Mouse (Mus musculus) layer of hippocampus, adult 8-10 months (tissue): ENCODE data around the gene Ltbp2. TPM values are rescaled to one million over a fixed set of nuclear protein-coding genes. Genes with fewer than 3 reads are reported as not detected.
A peak's percentile ranks its signal among the peaks of the same experiment; 100 is the strongest.

Source experiments
- DNase-seq, 2 experiments: peaks; one replicate each; pipeline ENCODE4 v3.0.0; 2022; ENCODE audit warnings: low spot score in 2 of 2
- total RNA-seq, 4 experiments: library from RNA; stranded (reverse); gene quantifications; 2 replicates each; pipeline ENCODE4 v1.2.4; 2022

The Ltbp2 gene
- total RNA-seq, 4 experiments from 2014 or later = 0.20 to 0.33 (median 0.25) TPM; not detected in 1

- DNase-seq = no peak
These were observed 112.6 kb downstream of the Ltbp2 start for GRCm38 (mm10) chr12:84763577-84764218.

- DNase-seq = no peak
These were observed 113.8 kb downstream of the Ltbp2 start for GRCm38 (mm10) chr12:84762532-84762931.

- no peak for DNase-seq
These were observed 117.3 kb downstream of the Ltbp2 start for GRCm38 (mm10) chr12:84759063-84759462.

GRCm38 (mm10) chr12:84756016-84756415 is 120.3 kb downstream of the Ltbp2 start:
- DNase-seq = peak in 1 of 2 experiments; percentile 27

GRCm38 (mm10) chr12:84755008-84755695 is 121.2 kb downstream of the Ltbp2 start:
- DNase-seq = peak in 1 of 2 experiments; percentile 37

GRCm38 (mm10) chr12:84752131-84752977 is 124.0 kb downstream of the Ltbp2 start:
- DNase-seq = peak in 1 of 2 experiments; percentile 52

- DNase-seq = no peak
These were observed 125.7 kb downstream of the Ltbp2 start for GRCm38 (mm10) chr12:84750661-84751060.

- DNase-seq = no peak
These were observed 128.2 kb downstream of the Ltbp2 start for GRCm38 (mm10) chr12:84748134-84748533.

- DNase-seq = no peak
These were observed 130.6 kb downstream of the Ltbp2 start for GRCm38 (mm10) chr12:84745700-84746099.

GRCm38 (mm10) chr12:84743496-84743895 is 132.8 kb downstream of the Ltbp2 start:
- no peak for DNase-seq

GRCm38 (mm10) chr12:84733366-84733765 is 143.0 kb downstream of the Ltbp2 start:
- no peak for DNase-seq

Other genes starting within 250 kb of the Ltbp2 start
- gene Vrtn, start 235.5 kb downstream of the Ltbp2 start, total RNA-seq = not detected
- 1 to 10 TPM; 5.9 to 8.0 (median 7.5) TPM for gene Syndig1l, start 177.7 kb downstream of the Ltbp2 start, total RNA-seq
- 10 to 100 TPM; 26.0 to 80.4 (median 46.4) TPM for gene Npc2, start 103.4 kb downstream of the Ltbp2 start, total RNA-seq
- gene Isca2, start 103.3 kb downstream of the Ltbp2 start, total RNA-seq = 10 to 100 TPM; 52.3 to 58.0 (median 57.2) TPM
- gene Fcf1, start 94.4 kb upstream of the Ltbp2 start, total RNA-seq = 10 to 100 TPM; 31.8 to 42.2 (median 38.9) TPM
- 100 to 1,000 TPM in 2 of 4 experiments, 10 to 100 TPM in 2; 84.3 to 106 (median 98.5) TPM for gene Arel1, start 94.4 kb upstream of the Ltbp2 start, total RNA-seq
- gene Ylpm1, start 119.8 kb upstream of the Ltbp2 start, total RNA-seq = 100 to 1,000 TPM; 109 to 145 (median 122) TPM
- 1 to 10 TPM; 2.2 to 3.2 (median 2.6) TPM for gene Prox2, start 234.2 kb upstream of the Ltbp2 start, total RNA-seq
- gene Dlst, start 234.3 kb upstream of the Ltbp2 start, total RNA-seq = 100 to 1,000 TPM; 145 to 175 (median 158) TPM